In the genomic region with DNA sequence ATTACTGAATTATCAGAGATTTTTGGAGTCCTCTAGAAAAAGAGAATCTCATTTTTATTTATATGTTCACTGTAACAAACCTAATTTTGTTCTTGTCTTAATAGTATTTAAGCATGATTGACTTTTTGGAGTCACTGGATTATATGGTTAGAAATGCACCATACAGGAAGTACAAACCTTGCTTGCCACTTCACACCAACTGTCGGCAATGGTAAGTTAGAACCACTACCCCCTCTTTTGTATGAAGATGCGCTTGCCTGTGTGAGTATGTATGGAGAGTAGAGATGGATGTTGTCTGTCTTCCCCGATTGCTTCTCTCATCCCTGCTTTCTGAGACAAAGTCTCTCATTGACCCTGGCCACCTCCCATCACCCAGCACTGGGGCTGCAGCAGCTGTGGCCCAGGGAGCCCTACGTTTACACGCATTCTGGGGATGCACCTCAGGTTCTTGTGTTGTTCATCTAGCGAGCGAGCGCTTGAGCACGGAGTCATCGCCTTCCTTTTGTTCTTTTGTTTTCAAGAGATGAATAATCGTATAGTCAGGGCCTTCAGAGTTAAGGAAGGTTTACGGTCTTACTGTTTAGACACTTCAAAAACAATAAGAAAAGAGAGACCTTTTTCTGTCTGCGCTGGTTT, we compare ENCODE assay signal across 15 mouse cellular contexts.
"Had no signal": no experiment of that assay in that cellular context is flagged by ENCODE, and none has a peak within 500 bp of the region (broad histone marks: within the 10 kb centered on the region; RNA-seq: fewer than 3 reads in every experiment).

No protein-coding gene starts in this region.

- ATAC-seq: midbrain, embryonic 16.5 days had no signal

- DNase-seq: kidney, postnatal 4 days; left cerebral cortex, postnatal 4 days; lung, adult 18-20 months; retina, postnatal 1 day; right cerebral cortex, postnatal 4 days; thymus, adult 2 months; thymus, postnatal 25 days had no signal

- H3K27ac ChIP-seq: kidney, postnatal 0 days; layer of hippocampus, adult 2 months; limb, embryonic 13.5 days; liver, embryonic 14.5 days; midbrain, embryonic 12.5 days; neural tube, embryonic 13.5 days; stomach, embryonic 15.5 days had no signal

- H3K4me1 ChIP-seq: limb, embryonic 13.5 days; midbrain, embryonic 12.5 days; stomach, embryonic 15.5 days had no signal

- H3K4me2 ChIP-seq: limb, embryonic 13.5 days; midbrain, embryonic 12.5 days; neural tube, embryonic 13.5 days; stomach, embryonic 15.5 days had no signal

- H3K9ac ChIP-seq: limb, embryonic 13.5 days; liver, embryonic 14.5 days; midbrain, embryonic 12.5 days; neural tube, embryonic 13.5 days; stomach, embryonic 15.5 days had no signal

- H3K9me3 ChIP-seq: limb, embryonic 13.5 days; midbrain, embryonic 12.5 days; neural tube, embryonic 13.5 days; stomach, embryonic 15.5 days had no signal

- H3K4me3 ChIP-seq: layer of hippocampus, adult 2 months; limb, embryonic 13.5 days; midbrain, embryonic 12.5 days; neural tube, embryonic 13.5 days; stomach, embryonic 15.5 days had no signal

- H3K27me3 ChIP-seq: limb, embryonic 13.5 days; midbrain, embryonic 12.5 days; neural tube, embryonic 13.5 days; stomach, embryonic 15.5 days had no signal
